Mouse (Mus musculus): Measurements from ENCODE around the gene Rxrg.

- TF ChIP-seq ZC3H11A (IDR thresholded peaks at IDR 0.05; ENCODE audit: borderline replicate concordance, low read depth, low read length), result no peak
- no peak for TF ChIP-seq HCFC1 (IDR thresholded peaks at IDR 0.05; ENCODE audit: borderline replicate concordance, insufficient read depth, low read length)
- no peak for TF ChIP-seq ZNF384 (IDR thresholded peaks at IDR 0.05; ENCODE audit: low read depth, low read length)
These were observed 26.9 kb downstream of the Rxrg start for GRCm38 (mm10) chr1:167625098-167625497.
